Mouse (Mus musculus): ENCODE measurements around the gene Gng12.

Gng12 gene

DNA sequence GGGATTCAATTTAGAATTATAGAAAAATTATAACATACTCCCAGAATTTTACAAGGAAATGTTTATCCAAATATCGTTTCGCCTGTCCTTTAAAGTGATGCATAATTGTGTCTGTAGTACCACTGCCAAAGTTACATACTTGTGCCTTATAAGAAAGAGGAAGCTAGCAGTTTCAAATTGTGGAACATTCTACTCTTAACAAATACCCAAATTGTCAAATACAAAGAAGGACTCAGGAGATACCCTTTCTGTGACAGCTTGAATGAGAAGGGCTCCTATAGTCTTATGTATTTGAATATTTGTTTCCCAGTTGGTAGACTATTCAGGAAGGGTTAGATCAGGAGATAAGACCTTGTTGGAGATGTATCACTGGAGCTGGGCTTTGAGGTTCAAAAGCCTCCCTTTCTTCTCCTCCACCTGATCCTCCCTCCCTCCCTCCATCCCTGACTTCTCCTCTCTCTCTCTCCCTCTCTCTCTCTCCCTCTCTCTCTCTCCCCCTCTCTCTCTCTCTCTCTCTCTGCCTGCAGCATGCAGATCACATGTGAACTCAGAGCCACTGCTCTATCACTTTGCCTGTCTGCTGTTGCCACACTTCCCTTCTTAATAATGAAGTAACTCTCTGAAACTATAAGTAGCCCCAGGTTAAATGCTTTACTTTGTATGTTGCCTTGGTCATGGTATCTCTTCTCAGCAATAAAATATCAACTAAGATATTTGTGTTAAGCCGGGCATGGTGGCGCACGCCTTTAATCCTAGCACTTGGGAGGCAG is 62.5 kb downstream of the Gng12 start:
- no peak for DNase-seq

DNA sequence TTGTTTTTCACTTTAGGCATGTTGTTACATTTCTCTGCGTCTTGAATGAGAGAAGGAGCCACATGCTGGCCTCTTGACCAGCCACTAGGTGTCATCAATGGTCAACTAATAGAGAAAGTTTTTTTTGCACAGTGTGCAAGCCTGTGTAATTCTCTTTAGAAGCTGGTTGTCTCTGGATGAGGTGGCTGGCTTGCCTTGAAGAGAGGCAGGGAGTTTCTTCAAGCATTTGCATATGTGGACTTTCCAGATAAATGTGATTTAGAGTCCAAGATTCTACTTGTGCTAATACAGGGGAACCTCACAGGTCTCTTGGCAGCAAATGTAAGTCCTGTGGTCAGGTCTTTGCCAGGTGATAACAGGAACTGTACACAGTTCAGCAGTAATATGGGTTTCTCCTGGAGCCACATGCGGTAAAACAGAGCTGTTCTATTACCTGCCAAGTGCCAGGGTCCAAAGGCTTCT is 66.4 kb downstream of the Gng12 start:
- DNase-seq, result peak; percentile 66 to 80

DNA sequence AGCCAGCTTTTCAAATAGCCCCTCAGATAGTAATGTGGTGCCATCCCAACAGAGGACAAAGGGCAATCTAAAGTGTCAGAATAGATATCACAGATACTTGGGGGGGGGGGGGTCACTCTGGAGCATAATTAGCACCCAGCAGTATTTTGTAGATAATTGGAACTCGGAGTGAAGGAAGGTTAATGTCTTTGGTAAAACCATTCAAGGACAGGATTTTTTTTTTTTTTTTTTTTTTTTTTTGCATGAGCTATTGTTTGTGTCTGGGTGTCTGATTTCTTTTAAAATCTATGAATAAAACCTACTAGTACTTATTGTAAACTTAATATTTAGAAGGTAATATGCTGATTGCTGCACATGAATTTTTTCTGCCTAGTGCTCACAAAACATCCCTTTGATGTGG is 66.9 kb downstream of the Gng12 start:
- no peak for DNase-seq

DNA sequence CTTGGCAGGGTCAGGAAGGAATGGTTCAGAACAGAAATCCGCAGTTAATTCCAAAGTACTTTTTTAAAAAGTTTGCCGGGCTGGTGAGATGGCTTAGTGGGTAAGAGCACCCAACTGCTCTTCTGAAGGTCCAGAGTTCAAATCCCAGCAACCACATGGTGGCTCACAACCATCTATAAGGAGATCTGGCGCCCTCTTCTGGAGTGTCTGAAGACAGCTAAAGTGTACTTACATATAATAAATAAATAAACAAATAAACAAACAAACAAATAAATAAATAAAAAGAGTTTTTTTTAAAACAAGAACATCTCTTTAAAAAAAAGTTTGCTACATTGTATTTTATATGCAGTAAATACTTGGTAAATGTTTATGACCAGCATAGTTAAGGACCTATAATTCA is 67.5 kb downstream of the Gng12 start:
- DNase-seq, result peak; percentile 27 to 31

DNA sequence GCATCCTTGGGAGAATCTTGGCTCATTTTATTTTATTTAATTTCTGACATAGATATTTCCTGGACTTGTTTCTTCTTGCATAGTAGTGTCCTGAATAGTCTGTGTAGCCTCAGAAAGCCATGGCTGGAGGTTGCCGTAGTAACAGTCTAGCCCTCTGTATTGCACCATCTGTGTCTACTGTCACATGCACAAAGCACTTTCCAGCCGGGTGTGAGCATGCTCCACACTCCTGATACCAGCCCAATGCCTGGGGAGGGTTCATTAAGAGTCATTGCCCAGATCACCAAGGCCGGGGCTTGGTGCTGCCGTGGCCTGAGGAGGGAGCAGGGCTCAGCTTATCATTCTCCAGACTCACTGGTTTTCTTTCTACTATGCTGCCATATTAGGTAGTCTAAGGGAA is 68.0 kb downstream of the Gng12 start:
- DNase-seq, result peak; percentile 71 to 72

DNA sequence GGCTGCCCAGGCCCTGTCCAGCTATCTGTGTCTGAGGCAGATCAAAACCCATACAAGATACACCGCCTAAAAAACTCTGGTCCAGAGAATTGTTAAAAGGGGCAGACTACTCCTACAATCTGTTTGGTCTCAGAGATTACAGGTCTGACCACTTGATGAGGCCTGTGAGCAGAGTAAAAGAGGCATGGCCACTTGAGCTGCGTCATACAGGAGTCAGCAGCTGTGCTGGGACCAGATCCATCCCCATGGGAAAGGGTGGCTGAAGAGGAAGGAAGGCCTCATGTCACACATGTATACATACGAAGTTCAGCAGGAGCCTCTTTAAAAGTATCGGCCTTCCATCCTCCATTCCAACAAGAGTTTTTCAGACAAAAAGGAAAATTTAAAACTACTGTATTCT is 69.0 kb downstream of the Gng12 start:
- no peak for DNase-seq

DNA sequence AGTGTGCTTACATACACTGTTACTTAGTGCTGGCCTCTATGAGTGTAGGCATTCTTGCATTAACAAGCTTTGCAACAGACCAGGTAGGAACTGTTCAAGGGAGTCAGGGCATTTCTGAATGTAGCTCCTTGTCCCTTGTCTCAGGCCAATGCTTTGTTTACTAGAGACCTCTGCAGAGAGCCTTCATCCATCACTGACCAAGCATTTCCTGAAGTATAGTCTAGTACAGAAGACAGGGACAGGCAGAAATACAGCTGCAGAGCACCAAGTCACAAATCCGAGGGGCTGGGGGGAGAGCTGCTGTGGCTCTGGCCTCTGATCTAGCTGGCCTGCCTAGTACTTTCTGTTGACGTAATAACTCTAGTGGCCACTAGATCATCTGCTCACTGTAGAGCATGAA is 71.6 kb downstream of the Gng12 start:
- no peak for DNase-seq

DNA sequence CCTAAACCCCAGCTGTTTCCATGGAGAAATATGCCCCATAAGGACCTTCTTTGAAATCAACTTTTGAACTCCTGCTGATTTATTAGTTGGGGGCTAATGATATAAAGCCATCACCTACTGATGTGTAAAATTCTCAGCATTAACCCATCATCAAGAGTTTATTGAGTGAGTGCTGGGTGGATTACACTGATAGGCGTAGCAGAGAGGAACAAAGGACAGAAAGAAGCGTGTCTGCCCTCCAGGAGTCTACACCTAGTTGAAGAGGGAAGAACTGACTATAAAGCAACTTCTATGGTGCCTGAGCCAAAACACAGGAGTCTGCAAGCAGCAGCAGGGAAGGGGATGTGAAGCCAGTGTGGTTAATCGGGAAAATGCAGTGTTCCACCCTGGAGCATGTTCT is 73.2 kb downstream of the Gng12 start:
- DNase-seq, result no peak

DNA sequence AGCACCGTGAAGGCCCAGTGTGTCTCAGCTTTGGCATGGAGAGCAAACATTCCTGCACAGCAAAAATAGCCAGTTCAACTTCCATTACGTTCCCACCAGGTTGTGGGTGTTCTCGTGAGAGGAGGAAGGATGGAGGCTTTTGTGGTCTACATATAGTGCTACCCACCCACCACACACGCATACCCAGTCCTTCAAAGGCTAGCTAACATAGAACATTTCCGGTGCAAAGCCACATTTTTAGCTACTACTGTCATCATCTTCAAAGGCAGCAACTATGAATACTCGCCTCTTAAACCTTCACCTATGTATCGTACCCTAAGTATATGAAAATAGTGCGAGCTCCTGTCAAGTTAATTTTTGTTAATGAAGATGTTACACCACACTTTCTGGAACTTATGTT is 76.1 kb downstream of the Gng12 start:
- DNase-seq, result no peak

DNA sequence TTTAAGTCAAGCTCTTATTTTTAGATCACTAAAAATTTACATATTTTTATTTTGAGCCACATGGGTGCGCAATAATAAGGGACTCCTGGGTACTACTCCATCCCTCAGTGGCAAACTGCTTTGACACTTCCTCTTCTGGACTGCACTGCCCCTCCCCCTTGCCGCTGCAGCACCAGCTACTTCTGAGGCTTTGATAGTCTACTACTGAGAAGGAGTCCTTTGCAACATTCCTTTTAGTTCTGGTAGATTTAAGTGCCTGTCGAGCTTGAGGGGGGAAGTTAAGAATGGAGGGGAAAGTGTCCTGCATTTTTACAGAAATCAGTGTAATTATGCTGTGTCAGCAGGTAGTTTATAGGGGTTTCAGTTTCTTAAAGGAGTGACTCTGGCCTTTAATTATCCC is 77.0 kb downstream of the Gng12 start:
- no peak for DNase-seq

DNA sequence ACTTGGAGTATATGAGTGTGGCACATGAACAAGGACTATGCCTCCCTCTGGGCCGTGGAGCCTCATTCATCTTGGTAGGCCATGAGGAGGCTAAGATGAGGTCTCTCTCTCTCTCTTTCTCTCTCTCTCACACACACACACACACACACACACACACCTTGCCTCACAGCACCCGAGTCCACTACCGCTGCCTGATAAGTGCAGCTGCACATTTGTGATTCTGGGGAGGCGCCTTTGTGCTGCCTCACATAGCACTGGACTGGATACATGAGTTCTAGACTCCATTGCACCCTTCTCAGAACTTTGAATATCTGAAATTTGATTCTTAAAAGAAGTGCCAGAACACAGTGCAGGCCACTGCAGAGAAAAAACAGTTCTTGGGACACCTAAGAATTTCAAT is 79.3 kb downstream of the Gng12 start:
- DNase-seq, result no peak

DNA sequence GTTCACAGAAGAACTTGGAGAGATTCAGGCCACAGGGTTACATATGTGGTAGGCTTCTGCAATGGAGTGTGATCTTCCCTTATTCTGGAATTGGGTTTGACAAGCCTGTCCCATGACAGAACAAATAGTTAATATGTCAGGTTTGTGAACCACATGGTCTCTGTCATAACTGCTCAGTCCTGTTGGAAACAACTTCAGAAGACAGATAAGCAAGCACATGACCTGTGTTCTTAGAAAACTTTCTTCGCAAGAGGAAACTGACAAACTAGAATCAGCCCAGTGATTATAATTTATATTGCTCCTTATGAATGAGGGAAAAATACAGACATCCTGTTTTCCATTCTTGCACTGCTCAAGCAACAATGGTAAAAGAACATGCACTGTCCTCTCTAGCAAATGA is 83.0 kb downstream of the Gng12 start:
- DNase-seq, result no peak

DNA sequence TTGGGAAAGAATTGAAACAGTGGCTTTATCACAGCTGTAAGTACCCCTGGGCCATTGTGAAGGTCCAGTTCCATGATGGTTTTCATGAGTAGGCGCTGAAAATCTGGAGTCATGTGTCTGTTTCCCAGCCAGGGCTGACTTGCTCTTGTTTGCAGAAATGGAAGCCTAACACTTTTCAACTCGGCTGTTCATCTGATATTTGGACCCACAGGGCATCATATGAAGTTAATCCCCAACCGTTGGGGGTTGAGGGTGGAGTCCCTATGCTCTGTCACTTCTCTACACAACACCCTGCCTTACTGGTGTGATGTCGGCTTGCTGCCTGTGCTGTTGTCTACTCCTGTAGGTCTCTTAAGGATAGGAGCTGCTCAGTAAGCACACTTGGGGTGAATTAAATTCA is 83.8 kb downstream of the Gng12 start:
- no peak for DNase-seq

DNA sequence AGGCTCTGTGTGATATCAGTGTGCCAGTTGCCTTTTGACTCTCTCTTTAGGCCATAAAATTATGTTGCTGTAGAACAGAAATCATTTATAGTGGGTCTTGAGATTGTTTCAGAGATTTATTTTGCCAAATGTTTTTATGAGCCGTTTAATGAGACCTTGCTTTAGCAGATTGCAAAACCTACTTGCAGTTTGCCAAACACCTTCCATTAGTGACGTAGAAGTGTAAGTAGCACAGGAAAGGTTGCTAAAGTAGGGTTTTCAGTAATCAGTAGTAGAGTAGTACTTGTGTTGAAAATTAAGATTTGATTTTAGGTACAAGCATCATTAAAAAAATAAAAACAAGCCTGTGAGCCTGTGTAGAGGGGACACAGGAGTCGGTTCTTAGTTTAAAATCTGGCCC is 85.2 kb downstream of the Gng12 start:
- no peak for DNase-seq

DNA sequence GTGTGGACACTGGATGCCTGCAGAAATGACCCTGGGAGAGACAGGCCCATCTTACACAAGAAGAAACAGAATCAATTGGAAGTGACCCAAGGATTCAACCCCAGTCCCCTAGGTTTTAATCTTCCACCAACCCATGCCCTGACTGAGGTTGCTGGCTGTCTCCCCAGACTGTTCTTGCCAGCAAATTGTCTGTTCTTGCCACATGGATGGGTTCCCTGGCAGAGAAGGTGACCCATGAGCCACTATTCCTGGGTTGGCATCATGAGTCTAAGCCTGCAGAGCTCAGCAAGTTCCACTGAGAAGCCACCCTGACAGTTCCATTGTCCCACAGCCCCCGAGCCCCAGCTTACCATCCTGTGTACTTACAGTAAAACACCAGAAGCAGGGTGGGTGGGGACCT is 85.7 kb downstream of the Gng12 start:
- peak; percentile 82 to 85 for DNase-seq

DNA sequence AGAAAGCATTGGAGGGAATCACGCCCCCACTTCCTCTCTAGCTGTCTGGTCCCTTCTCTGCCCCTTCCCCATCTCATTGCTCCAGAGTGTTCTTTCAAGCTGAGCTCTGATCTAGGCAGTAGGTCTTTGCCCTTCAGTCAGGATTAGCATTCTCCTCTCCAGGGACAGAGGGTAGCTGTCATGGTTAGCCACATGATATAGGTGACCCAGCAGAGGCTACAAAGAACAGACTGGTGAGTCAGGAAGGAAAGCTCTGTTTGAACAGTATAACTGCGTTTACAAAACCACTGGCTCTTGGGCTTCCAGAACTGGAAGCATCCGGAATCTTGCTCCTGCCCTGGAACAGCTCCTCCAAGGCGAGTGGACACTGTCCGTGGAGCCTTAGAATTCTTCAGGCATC is 87.9 kb downstream of the Gng12 start:
- no peak for DNase-seq

DNA sequence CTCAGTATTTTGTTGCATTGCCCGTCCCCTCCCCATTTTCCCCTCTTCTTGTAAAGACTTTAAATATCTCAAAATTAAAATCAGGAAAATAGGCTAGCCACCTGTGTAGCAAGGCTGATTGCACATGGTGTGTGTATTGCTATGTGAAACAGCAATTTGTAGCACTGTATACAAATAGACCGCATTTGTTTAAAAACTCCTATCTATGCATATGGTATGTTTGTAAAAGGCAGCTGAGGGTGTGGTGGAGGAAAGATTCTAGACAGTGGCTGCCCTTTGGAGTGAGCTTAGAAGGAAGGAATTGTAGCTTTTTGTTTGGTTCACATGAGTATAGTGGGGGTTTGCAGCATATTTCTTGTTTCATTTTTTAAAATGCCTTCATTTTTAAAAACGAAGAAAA is 88.5 kb downstream of the Gng12 start:
- no peak for DNase-seq

DNA sequence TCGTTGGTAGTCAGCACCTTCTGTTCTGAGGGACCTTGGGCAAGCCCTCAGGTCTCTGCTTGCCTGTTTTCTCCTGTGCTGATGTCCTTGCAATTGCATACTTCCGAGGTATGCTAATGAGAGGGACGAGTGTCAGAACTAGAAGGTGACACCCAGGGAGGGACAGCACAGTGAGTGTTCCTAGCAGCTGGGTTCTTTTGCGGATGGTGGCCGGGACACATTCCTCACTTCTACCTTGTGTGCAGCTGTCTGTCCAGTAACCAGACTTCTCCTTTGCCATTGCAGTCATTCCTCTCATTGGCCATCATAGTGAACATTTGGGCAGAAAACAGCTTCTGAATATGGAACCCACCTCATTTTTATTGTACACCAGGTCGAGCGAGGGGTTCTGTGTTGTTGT is 89.3 kb downstream of the Gng12 start:
- DNase-seq, result no peak

DNA sequence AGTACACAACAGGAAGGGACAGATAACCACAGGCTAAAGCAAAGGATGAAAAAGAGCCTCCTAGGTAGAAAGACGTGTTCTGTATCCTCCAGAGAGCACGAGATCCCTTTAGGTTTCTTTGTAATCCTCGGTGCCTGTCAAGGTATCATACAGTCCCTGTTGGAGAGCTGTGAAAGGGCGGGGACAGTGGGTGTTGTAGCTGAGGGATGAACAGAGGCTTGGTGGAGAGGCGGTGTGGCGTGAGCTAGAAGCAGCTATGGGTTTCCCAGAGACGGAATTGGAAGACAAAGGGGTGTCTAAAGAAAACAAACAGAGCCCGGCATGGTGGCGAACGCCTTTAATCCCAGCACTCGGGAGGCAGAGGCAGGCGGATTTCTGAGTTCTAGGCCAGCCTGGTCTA is 89.9 kb downstream of the Gng12 start:
- DNase-seq, result no peak

DNA sequence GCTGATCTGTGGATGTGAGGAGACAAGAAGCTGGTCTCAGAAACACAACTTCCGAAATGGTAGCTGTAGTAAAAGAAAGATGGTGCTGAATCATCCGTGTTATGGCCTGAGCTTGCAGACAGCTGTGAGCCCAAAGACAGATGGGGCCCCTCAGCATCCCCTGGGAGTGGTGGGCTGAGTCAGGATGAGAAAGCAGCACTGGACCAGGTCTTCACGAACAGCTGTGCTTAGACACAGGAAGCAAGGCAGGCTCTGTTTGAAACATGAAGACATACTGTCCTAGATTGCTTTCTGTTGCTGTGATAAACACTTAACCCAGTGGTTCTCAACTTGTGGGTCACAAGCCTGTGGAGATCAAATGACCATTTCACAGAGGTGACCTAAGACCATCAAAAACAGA is 91.4 kb downstream of the Gng12 start:
- DNase-seq, result peak; percentile 30 to 42

DNA sequence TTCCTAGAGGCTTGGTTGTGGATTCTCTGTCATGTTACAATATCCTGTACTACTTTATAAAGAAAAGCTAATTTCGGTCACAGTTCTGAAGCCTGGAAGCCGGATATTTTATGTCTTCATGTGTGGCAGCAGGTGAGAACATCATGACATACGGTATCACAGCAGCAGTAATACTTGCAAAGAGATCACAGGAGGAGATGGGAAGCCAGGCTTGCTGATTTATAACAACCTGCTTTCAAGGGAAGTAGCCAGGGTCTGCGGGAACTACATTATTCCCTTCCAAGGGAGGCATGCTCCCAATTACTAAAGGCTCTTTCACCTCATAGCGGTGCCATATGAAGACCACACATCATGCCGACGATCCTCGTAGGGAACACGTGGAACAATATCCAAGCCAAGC is 92.2 kb downstream of the Gng12 start:
- DNase-seq, result peak; percentile 37 to 46

DNA sequence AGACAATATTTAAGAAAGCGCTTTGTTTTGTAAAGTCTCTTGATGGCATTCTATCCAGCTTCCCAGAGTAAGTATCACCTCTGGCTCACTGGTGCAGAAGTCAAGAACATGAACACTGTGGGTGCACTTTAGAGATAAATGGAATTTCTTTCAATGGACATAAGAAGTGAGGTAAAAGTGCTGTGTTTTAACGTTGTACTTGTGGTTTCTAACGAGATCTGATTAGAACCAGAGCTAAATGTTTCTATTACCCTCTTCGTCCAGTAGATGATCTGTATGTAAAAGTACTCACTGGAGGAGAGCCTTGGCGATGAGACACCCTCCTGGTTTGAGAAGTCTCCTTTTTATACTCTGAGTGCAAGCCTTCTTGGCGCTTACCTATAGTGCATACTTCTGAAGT is 92.8 kb downstream of the Gng12 start:
- no peak for DNase-seq

DNA sequence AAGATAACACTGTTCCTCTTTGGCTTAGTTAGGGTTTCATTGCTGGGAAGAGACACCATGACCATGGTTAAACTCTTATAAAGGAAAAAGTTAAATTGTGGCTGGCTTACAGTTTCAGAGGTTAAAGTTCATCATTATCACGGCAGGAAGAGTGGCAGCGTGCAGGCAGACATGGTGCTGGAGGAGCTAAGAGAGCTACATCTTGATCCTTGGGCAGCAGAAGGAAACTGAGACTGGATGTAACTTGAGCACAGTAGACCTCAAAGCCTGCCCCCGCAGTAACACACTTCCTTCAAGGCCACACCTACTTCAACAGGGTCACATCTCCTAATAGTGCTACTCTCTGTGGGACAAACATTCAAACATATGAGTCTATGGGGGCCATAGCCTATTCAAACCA is 93.3 kb downstream of the Gng12 start:
- DNase-seq, result no peak

DNA sequence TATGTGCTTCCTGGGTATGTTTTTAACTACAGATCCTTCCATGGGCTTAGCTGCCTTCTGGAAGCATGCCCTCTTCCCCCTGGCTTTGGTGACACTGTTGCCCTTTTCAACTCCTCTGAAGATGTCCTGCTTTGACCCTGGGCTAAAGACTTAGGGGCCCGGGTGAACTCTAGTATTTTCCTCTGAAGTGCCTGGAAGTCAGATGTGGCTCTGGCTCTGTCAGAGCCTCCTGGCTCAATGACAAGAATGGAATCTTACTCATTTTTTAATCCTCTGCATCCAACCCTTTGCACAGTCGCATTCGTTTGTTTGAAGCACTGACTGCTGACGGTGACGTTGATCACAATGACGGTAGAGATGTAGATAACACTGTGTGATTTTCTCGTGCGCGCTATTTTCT is 96.0 kb downstream of the Gng12 start:
- no peak for DNase-seq

DNA sequence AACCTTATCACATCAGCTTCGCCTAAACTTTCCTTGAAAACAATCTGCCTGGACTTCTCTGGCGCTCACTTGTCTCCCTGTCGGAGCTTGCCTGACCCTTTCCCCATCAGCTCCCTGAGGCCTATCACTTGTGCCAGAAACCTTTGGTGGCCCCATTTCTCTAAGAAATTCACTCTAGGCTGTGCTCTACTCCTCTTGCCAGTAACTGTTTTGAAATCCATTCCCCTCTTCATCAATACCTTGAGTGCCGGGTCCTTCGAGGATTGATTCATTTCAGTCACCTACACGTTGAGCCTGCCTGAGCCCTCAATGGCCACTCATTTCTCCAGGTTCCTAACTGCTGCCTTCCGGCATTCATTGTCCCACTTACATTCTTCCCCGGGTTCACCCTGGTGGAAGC is 96.6 kb downstream of the Gng12 start:
- no peak for DNase-seq
